Mouse (Mus musculus): ENCODE measurements at regions not wholly inside any gene's neighbourhood (a gene's known extent, or its start where the extent isn't known, plus 50 kb on each side); places are given as distances from the start of the nearest gene placed in this dataset.

DNA sequence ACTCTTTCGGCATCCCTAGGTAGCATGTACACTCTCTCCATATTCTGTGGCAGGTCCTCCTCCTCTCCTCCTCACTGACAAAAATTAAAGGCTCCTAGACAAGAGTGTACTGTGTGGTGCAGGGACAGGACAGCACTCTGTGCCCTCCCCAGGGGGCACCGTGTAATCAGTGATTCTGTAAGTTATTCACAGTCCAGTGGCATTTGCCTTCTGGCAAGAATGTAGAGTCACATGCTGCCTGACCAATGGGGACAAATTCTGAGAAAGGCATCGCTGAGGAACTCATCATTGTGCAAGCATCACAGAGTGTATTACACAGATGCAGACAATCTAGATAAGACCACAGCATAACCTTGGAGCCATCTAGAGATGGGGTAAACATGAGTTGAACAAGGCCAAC lies 300.3 kb upstream of the Cdyl start:
- TF ChIP-seq CTCF (conservative IDR thresholded peaks at IDR 0.05; ENCODE audit: low read length) (no peak), POU5F1 (IDR thresholded peaks at IDR 0.05; ENCODE audit: borderline replicate concordance, low read length) (no peak), NANOG (IDR thresholded peaks at IDR 0.05; ENCODE audit: borderline replicate concordance, low read length) (no peak)
